Mouse (Mus musculus) myocyte (in vitro differentiated cells): ENCODE measurements around the gene Gm867. TPM values are rescaled to one million over a fixed set of nuclear protein-coding genes. Genes with fewer than 3 reads are reported as not detected.
A peak's percentile ranks its signal among the peaks of the same experiment; 100 is the strongest.

ENCODE experiments used
- H3K27me3 ChIP-seq: one replicate; pipeline ENCODE4 v1.6.1; 2011; ENCODE audit not compliant: control insufficient read depth, insufficient read depth, insufficient read length
- H3K36me3 ChIP-seq: one replicate; pipeline ENCODE4 v1.6.1; 2011; ENCODE audit not compliant: control insufficient read depth, insufficient read depth
- H3K4me2 ChIP-seq: one replicate; pipeline ENCODE4 v1.6.1; 2011; ENCODE audit warnings: low read depth, control low read depth
- H3K4me3 ChIP-seq: one replicate; pipeline ENCODE4 v1.5.1; 2011; ENCODE audit warnings: mild to moderate bottlenecking, control low read depth, moderate library complexity
- H3K79me2 ChIP-seq: one replicate; pipeline ENCODE4 v1.6.1; 2011; ENCODE audit not compliant: control insufficient read depth, insufficient read depth
- H3ac ChIP-seq: one replicate; pipeline ENCODE4 v1.6.1; 2011; ENCODE audit not compliant: control insufficient read depth, insufficient read length
- CEBPB ChIP-seq: IDR thresholded peaks from 2 replicates; pipeline ENCODE4 v1.6.1; 2011; ENCODE audit warnings: mild to moderate bottlenecking, moderate library complexity; ENCODE audit not compliant: poor library complexity, insufficient read depth, severe bottlenecking
- E2F4 ChIP-seq: IDR thresholded peaks from one replicate; pipeline ENCODE4 v1.6.1; 2011; ENCODE audit warnings: mild to moderate bottlenecking, control low read depth, moderate library complexity; ENCODE audit not compliant: insufficient read depth
- MAX ChIP-seq: IDR thresholded peaks from one replicate; pipeline ENCODE4 v1.6.1; 2011; ENCODE audit warnings: low read depth, mild to moderate bottlenecking, control low read depth
- MYOD1 ChIP-seq, 3 experiments: IDR thresholded peaks; one replicate each; pipeline ENCODE4 v1.6.1; 2011; ENCODE audit warnings: control low read depth in 2 of 3, low read depth in 2 of 3, mild to moderate bottlenecking in 2 of 3, moderate library complexity in 1 of 3; ENCODE audit not compliant: insufficient read length in 2 of 3, control insufficient read depth in 1 of 3
- MYOG ChIP-seq, 3 experiments: IDR thresholded peaks; one replicate each; pipeline ENCODE4 v1.6.1; 2011; ENCODE audit warnings: control low read depth in 2 of 3, low read depth in 2 of 3, mild to moderate bottlenecking in 2 of 3; ENCODE audit not compliant: insufficient read length in 2 of 3, control insufficient read depth in 1 of 3, insufficient read depth in 1 of 3
- POLR2A ChIP-seq: IDR thresholded peaks from one replicate; pipeline ENCODE4 v1.6.1; 2011; ENCODE audit warnings: low read depth, mild to moderate bottlenecking, control low read depth, moderate library complexity; ENCODE audit not compliant: insufficient read length
- POLR2AphosphoS2 ChIP-seq: IDR thresholded peaks from one replicate; pipeline ENCODE4 v1.6.1; 2011; ENCODE audit warnings: low read depth, control low read depth; ENCODE audit not compliant: insufficient read length
- REST ChIP-seq: IDR thresholded peaks from one replicate; pipeline ENCODE4 v1.6.1; 2011; ENCODE audit warnings: mild to moderate bottlenecking, control low read depth, moderate library complexity; ENCODE audit not compliant: insufficient read depth, insufficient read length
- SRF ChIP-seq: IDR thresholded peaks from one replicate; pipeline ENCODE4 v1.6.1; 2011; ENCODE audit warnings: low read depth; ENCODE audit not compliant: control insufficient read depth, insufficient read length
- TCF12 ChIP-seq: IDR thresholded peaks from one replicate; pipeline ENCODE4 v1.6.1; 2011; ENCODE audit warnings: mild to moderate bottlenecking, control low read depth; ENCODE audit not compliant: poor library complexity, insufficient read depth, severe bottlenecking
- TCF3 ChIP-seq: IDR thresholded peaks from one replicate; pipeline ENCODE4 v1.6.1; 2011; ENCODE audit warnings: low read depth, control low read depth; ENCODE audit not compliant: insufficient read length
- USF1 ChIP-seq: IDR thresholded peaks from one replicate; pipeline ENCODE4 v1.6.1; 2011; ENCODE audit warnings: low read depth, mild to moderate bottlenecking, control low read depth, moderate library complexity
- polyA plus RNA-seq: library from polyadenylated mRNA; unstranded; fragments of >200 nt; fragmentation: generic; extraction: Trizol; gene quantifications from one replicate; pipeline ENCODE4 v1.2.1, GENCODE M21; 2012; ENCODE audit warnings: missing spikeins

Gene Gm867
- polyA plus RNA-seq, 1 experiment: 3.2 TPM

DNA sequence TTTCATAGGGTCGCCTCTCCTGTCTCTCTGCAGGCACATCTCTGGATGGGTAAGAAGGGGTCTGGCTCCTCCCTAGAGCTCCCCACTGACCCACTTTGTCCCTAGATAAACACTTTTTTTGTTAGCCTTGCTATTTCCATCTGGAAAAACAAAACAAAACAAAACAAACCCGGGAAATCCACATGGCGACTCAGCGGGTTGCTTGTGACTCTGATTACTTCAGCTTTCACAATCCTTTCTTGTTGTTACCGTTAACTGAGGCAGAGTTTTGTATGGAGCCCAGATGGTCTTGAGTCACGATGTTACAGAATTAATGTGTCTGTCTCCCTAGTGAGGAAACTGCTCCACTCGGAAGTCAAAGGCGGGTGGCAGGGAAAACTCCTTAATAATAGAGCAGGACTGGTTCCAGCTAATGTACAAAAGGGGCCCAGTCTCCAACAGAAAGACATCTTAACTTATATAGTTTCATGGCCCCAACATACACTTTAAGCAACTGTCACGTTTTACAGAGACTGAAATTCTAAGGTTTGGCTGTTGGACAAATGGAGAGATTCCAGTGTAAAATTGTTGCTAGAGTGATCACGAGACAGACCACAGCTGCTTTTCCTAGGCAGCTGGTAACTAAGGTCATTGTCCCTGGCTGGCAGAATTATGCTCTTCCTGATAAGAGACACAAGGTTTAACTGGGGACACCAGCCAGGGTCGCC lies 3.7 kb upstream of the Gm867 start:
- no peak overlapping the region for H3ac ChIP-seq
- no peaks in the 10 kb centered on the region for H3K27me3 ChIP-seq
- TF ChIP-seq CEBPB (peak; percentile 82), SRF (no peak), USF1 (no peak), MAX (no peak), TCF12 (peak; percentile 75), MYOD1 (IDR thresholded peaks at IDR 0.05; ENCODE audit: control insufficient read depth in 1 of 3, insufficient read length in 2 of 3, low read depth in 2 of 3) (peak; percentile 30 to 74 (median 62)), MYOG (IDR thresholded peaks at IDR 0.05; ENCODE audit: control insufficient read depth in 1 of 3, insufficient read depth in 1 of 3, insufficient read length in 2 of 3, low read depth in 2 of 3) (peak in 2 of 3 experiments; percentile 46 to 73), TCF3 (peak; percentile 21)
- no peaks in the 10 kb centered on the region for H3K36me3 ChIP-seq
- no peak overlapping the region for H3K4me3 ChIP-seq
- H3K79me2 ChIP-seq: no peaks in the 10 kb centered on the region
- H3K4me2 ChIP-seq: peak overlapping the region; percentile 73

DNA sequence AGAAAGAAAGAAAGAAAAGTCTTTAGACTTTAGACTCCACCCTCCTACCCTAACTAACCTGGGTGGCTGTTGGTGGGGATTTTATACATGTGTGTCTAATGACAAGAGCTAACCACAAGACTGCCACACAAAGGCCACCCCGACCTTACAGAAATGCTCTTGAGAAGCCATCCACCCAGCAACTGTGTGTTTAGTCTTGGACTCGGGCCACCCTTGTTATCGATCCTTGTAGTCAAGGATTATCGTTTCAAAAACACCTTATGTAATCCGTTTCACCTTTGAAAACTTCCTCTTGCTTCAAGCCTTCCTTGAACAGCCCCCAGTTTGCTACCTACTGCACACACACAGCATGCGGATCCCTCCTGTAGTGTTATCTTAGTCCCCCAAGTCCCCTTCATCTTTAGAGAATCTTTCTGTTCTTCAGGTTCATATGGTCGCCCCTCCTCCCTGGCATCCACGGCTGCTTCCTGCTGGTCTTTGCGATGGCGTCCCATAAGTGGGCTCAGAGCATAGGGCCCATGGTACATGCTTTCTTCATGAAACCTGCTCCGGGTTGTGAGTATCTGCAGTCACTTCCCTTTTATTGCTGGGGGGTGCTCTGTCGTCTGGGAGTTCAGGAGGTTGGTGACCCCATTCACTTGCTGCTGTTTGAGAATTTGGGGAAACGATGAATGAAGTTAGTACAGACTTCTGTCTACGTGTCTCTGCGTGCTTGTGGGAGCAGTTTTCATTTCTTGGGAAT lies 2.4 kb upstream of the Gm867 start, which contains the start of gene Vpreb3:
TSS of gene Vpreb3 (plus strand) at position 322 of the 742 bp plus-strand sequence.
- H3K27me3 ChIP-seq: no peaks in the 10 kb centered on the region
- H3K4me3 ChIP-seq: no peak within 1 kb of the TSS
- no peak for TF ChIP-seq MYOD1 (IDR thresholded peaks at IDR 0.05; ENCODE audit: control insufficient read depth in 1 of 3, insufficient read length in 2 of 3, low read depth in 2 of 3)
- TF ChIP-seq REST: no peak
- no peaks in the 10 kb centered on the region for H3K36me3 ChIP-seq
- H3K79me2 ChIP-seq: no peaks in the 10 kb centered on the region
- peak within 1 kb of the TSS; percentile 73 for H3K4me2 ChIP-seq
- no peak within 1 kb of the TSS for H3ac ChIP-seq

GRCm38 (mm10) chr10:75941042-75941824 lies 761 bp upstream of the Gm867 start:
- no peak for TF ChIP-seq MAX
- TF ChIP-seq POLR2A: no peak
- no peak for TF ChIP-seq E2F4
- TF ChIP-seq USF1: no peak
- no peak for TF ChIP-seq TCF3
- no peak for TF ChIP-seq MYOD1 (IDR thresholded peaks at IDR 0.05; ENCODE audit: control insufficient read depth in 1 of 3, insufficient read length in 2 of 3, low read depth in 2 of 3)
- TF ChIP-seq SRF: no peak
- TF ChIP-seq MYOG (IDR thresholded peaks at IDR 0.05; ENCODE audit: control insufficient read depth in 1 of 3, insufficient read depth in 1 of 3, insufficient read length in 2 of 3, low read depth in 2 of 3): no peak
- TF ChIP-seq CEBPB: no peak
- no peak for TF ChIP-seq TCF12
- no peak for TF ChIP-seq POLR2AphosphoS2
- no peak for TF ChIP-seq REST
- Histone ChIP-seq H3K4me3 (no peak overlapping the region), H3K4me2 (no peak overlapping the region), H3K36me3 (no peaks in the 10 kb centered on the region), H3K27me3 (no peaks in the 10 kb centered on the region), H3ac (no peak overlapping the region), H3K79me2 (no peaks in the 10 kb centered on the region)

DNA sequence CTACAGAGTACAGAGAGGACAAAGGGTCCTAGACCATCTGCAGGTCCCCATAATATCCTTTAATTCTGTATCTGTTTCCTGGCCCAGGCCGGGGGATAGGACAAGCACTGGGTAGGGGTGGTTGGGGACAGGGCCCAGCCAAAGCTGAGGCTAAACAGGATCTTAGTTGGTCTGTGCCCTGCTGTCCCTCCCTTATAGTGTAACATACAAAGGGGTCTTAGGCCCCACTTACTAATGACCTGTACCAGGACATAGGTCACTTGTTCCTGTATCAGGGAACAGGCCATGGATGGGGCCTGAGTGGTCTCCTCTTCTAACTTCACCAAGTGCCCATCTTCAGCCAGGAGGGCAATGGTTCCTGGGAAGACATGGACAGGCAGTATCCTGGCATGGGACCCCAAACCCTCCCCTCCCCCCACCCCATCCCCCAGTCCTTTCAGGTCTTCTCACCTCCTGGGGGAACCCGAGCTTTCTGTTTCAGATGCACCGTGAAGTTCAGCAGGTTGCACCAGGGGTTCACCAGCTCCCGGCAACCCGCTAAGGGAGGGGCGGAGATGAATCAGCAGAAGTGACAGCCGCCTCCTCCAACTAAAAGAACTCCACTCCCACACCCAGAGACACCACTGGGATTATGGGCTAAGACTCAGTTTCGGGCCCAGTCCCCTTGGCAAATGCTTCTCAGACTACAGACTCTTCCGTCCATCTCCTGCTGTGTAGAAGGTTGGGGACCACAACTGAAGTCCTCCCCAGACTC lies 814 bp downstream of the Gm867 start:
- no peak for TF ChIP-seq POLR2AphosphoS2
- TF ChIP-seq POLR2A: peak; percentile 16
- peak overlapping the region; percentile 57 for H3K4me2 ChIP-seq
- no peaks in the 10 kb centered on the region for H3K36me3 ChIP-seq
- no peaks in the 10 kb centered on the region for H3K27me3 ChIP-seq
- no peak overlapping the region for H3ac ChIP-seq
- H3K79me2 ChIP-seq: no peaks in the 10 kb centered on the region
- no peak overlapping the region for H3K4me3 ChIP-seq
